Mouse (Mus musculus): ENCODE results near the gene Tmem145. TPM values are rescaled to one million over a fixed set of nuclear protein-coding genes. Genes with fewer than 3 reads are reported as not detected.

Gene Tmem145
- polyA plus RNA-seq, 1 experiment from 2014 or later, result 14.1 TPM

- peaks cover 51% of the 10 kb centered on the region for H3K4me1 ChIP-seq
- peaks cover 83% of the 10 kb centered on the region for H3K36me3 ChIP-seq (ENCODE audit: poor library complexity, severe bottlenecking)
- H3K4me2 ChIP-seq, result no peak overlapping the region
- no peaks in the 10 kb centered on the region for H3K27me3 ChIP-seq
- no peak overlapping the region for H3K9ac ChIP-seq
- ATAC-seq, result no peak
- no peaks in the 10 kb centered on the region for H3K9me3 ChIP-seq (replicated peaks)
- H3K4me3 ChIP-seq, result no peak overlapping the region
- H3K27ac ChIP-seq, result no peak overlapping the region
- 96% methylated on average over 12 of the region's 12 CpGs for WGBS
Observed at GRCm38 (mm10) chr7:25288011-25288410, 17.9 kb upstream of the Tmem145 start.

GRCm38 (mm10) chr7:25288721-25289120 lies 17.2 kb upstream of the Tmem145 start:
- peaks cover 90% of the 10 kb centered on the region for H3K36me3 ChIP-seq (ENCODE audit: poor library complexity, severe bottlenecking)
- no peak overlapping the region for H3K27ac ChIP-seq
- no peaks in the 10 kb centered on the region for H3K27me3 ChIP-seq
- 92% methylated on average over 3 of the region's 3 CpGs for WGBS
- no peak overlapping the region for H3K4me2 ChIP-seq
- no peaks in the 10 kb centered on the region for H3K9me3 ChIP-seq (replicated peaks)
- H3K9ac ChIP-seq, result no peak overlapping the region
- ATAC-seq, result no peak
- peaks cover 49% of the 10 kb centered on the region for H3K4me1 ChIP-seq
- no peak overlapping the region for H3K4me3 ChIP-seq

GRCm38 (mm10) chr7:25289925-25290324 lies 16.0 kb upstream of the Tmem145 start:
- H3K36me3 ChIP-seq (ENCODE audit: poor library complexity, severe bottlenecking), result peaks cover 100% of the 10 kb centered on the region
- WGBS, result 91% methylated on average over 3 of the region's 3 CpGs
- no peak overlapping the region for H3K9ac ChIP-seq
- H3K27ac ChIP-seq, result no peak overlapping the region
- H3K4me1 ChIP-seq, result peaks cover 37% of the 10 kb centered on the region
- H3K4me2 ChIP-seq, result no peak overlapping the region
- H3K27me3 ChIP-seq, result no peaks in the 10 kb centered on the region
- H3K4me3 ChIP-seq, result no peak overlapping the region
- ATAC-seq, result no peak
- H3K9me3 ChIP-seq (replicated peaks), result no peaks in the 10 kb centered on the region

- Histone ChIP-seq H3K36me3 (ENCODE audit: poor library complexity, severe bottlenecking) (peaks cover 100% of the 10 kb centered on the region), H3K27ac (peak overlapping the region; percentile 40; the same call in 1 of the 2 replicates), H3K4me2 (no peak overlapping the region), H3K9me3 (replicated peaks) (no peaks in the 10 kb centered on the region), H3K4me1 (peaks cover 36% of the 10 kb centered on the region), H3K9ac (no peak overlapping the region), H3K27me3 (no peaks in the 10 kb centered on the region), H3K4me3 (no peak overlapping the region)
- ATAC-seq, result no peak
- WGBS, result 87% methylated on average over 1 of the region's 1 CpGs
Observed at GRCm38 (mm10) chr7:25290463-25290862, 15.4 kb upstream of the Tmem145 start.

- Histone ChIP-seq H3K9me3 (replicated peaks) (no peaks in the 10 kb centered on the region), H3K9ac (no peak overlapping the region; the same call in 1 of the 2 replicates), H3K4me3 (no peak overlapping the region), H3K27ac (peak overlapping the region; percentile 40; the same call in 1 of the 2 replicates), H3K27me3 (no peaks in the 10 kb centered on the region), H3K36me3 (ENCODE audit: poor library complexity, severe bottlenecking) (peaks cover 100% of the 10 kb centered on the region), H3K4me1 (peaks cover 36% of the 10 kb centered on the region), H3K4me2 (no peak overlapping the region)
- peak; percentile 25; the same call in 1 of the 2 replicates for ATAC-seq
- 68% methylated on average over 2 of the region's 2 CpGs for WGBS
Observed at GRCm38 (mm10) chr7:25290911-25291310, 15.0 kb upstream of the Tmem145 start.

- WGBS, result 66% methylated on average over 7 of the region's 7 CpGs
- peaks cover 91% of the 10 kb centered on the region for H3K36me3 ChIP-seq (ENCODE audit: poor library complexity, severe bottlenecking)
- no peak overlapping the region for H3K4me3 ChIP-seq
- peaks cover 46% of the 10 kb centered on the region for H3K4me1 ChIP-seq
- H3K9ac ChIP-seq, result peak overlapping the region; percentile 34; the same call in 1 of the 2 replicates
- peak overlapping the region; percentile 40; the same call in 1 of the 2 replicates for H3K27ac ChIP-seq
- no peak overlapping the region for H3K4me2 ChIP-seq
- no peaks in the 10 kb centered on the region for H3K9me3 ChIP-seq (replicated peaks)
- no peaks in the 10 kb centered on the region for H3K27me3 ChIP-seq
- ATAC-seq, result no peak
Observed at GRCm38 (mm10) chr7:25292107-25292506, 13.8 kb upstream of the Tmem145 start.

GRCm38 (mm10) chr7:25293191-25293739 lies 12.6 kb upstream of the Tmem145 start:
- Histone ChIP-seq H3K9ac (no peak overlapping the region), H3K27ac (no peak overlapping the region), H3K36me3 (ENCODE audit: poor library complexity, severe bottlenecking) (peaks cover 79% of the 10 kb centered on the region)

GRCm38 (mm10) chr7:25294495-25294894 lies 11.4 kb upstream of the Tmem145 start:
- no peaks in the 10 kb centered on the region for H3K9me3 ChIP-seq (replicated peaks)
- H3K27ac ChIP-seq, result no peak overlapping the region
- no peak for ATAC-seq
- H3K4me2 ChIP-seq, result no peak overlapping the region
- H3K36me3 ChIP-seq (ENCODE audit: poor library complexity, severe bottlenecking), result peaks cover 67% of the 10 kb centered on the region
- H3K4me1 ChIP-seq, result peaks cover 54% of the 10 kb centered on the region
- no peaks in the 10 kb centered on the region for H3K27me3 ChIP-seq
- H3K4me3 ChIP-seq, result no peak overlapping the region
- WGBS, result 94% methylated on average over 4 of the region's 4 CpGs
- no peak overlapping the region for H3K9ac ChIP-seq

More at GRCm38 (mm10) chr7:25293191-25293739, 12.6 kb upstream of the Tmem145 start:
- Histone ChIP-seq H3K9me3 (replicated peaks) (no peaks in the 10 kb centered on the region), H3K4me2 (no peak overlapping the region), H3K4me3 (no peak overlapping the region), H3K27me3 (no peaks in the 10 kb centered on the region), H3K4me1 (peaks cover 50% of the 10 kb centered on the region)
- no peak for ATAC-seq
- WGBS, result 75% methylated on average over 9 of the region's 10 CpGs

- Histone ChIP-seq H3K27ac (no peak overlapping the region), H3K36me3 (ENCODE audit: poor library complexity, severe bottlenecking) (peaks cover 61% of the 10 kb centered on the region), H3K4me2 (peak overlapping the region; percentile 79; the same call in 1 of the 2 replicates), H3K9me3 (replicated peaks) (no peaks in the 10 kb centered on the region), H3K9ac (no peak overlapping the region), H3K4me3 (peak overlapping the region; percentile 1; the same call in 1 of the 2 replicates), H3K27me3 (no peaks in the 10 kb centered on the region), H3K4me1 (peaks cover 54% of the 10 kb centered on the region)
- 88% methylated on average over 12 of the region's 12 CpGs for WGBS
- ATAC-seq, result no peak
Observed at GRCm38 (mm10) chr7:25294960-25295722, 10.8 kb upstream of the Tmem145 start.

- Histone ChIP-seq H3K36me3 (ENCODE audit: poor library complexity, severe bottlenecking) (peaks cover 42% of the 10 kb centered on the region), H3K4me3 (peak overlapping the region; percentile 84), H3K9ac (peak overlapping the region; percentile 92), H3K27me3 (no peaks in the 10 kb centered on the region), H3K4me1 (peaks cover 42% of the 10 kb centered on the region), H3K27ac (peak overlapping the region; percentile 96), H3K4me2 (peak overlapping the region; percentile 79), H3K9me3 (replicated peaks) (no peaks in the 10 kb centered on the region)
- ATAC-seq, result peak; percentile 49
- WGBS, result under 1% methylated on average over 21 of the region's 21 CpGs
Observed at GRCm38 (mm10) chr7:25296945-25297453, 8.9 kb upstream of the Tmem145 start.

GRCm38 (mm10) chr7:25297454-25298325 lies 8.2 kb upstream of the Tmem145 start, which contains the start of gene Pafah1b3:
TSS of gene Pafah1b3 (minus strand) at chr7:25297986.
- H3K4me3 ChIP-seq, result peak within 1 kb of the TSS; percentile 84
- no peaks in the 10 kb centered on the region for H3K27me3 ChIP-seq
- H3K27ac ChIP-seq, result peak within 1 kb of the TSS; percentile 96
- peak within 1 kb of the TSS; percentile 92 for H3K9ac ChIP-seq
- peaks cover 35% of the 10 kb centered on the region for H3K36me3 ChIP-seq (ENCODE audit: poor library complexity, severe bottlenecking)
- ATAC-seq, result peak; percentile 94
- H3K4me1 ChIP-seq, result peaks cover 36% of the 10 kb centered on the region
- under 1% methylated on average over 51 of the region's 52 CpGs for WGBS
- H3K4me2 ChIP-seq, result peak within 1 kb of the TSS; percentile 79
- H3K9me3 ChIP-seq (replicated peaks), result no peaks in the 10 kb centered on the region

Data from forebrain, embryonic 13.5 days (tissue).